Mouse (Mus musculus): Measurements from ENCODE around the gene Irf2. TPM values are rescaled to one million over a fixed set of nuclear protein-coding genes. Genes with fewer than 3 reads are reported as not detected.

Gene Irf2
- polyA plus RNA-seq, 1 experiment from 2014 or later = 29.0 TPM

DNA sequence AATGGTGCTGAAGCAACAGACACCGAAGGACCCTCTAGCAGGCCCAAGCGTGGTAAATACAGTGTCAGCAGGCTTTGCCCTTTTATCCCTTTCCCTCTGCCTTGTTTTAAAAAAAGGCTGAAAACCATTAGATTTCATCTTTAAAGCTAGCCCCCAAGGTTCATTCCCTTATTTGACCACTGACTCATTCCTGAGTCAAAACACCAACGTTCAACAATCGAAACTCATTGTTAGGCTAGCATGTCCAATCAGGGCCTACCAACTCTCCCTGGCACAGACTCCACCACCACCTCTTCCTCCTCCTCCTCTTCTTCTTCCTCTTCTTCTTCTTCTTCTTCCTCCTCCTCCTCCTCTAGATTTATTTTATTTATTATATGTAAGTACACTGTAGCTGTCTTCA is 30.2 kb upstream of the Irf2 start:
- no peak overlapping the region for H3K9ac ChIP-seq (ENCODE audit: low read depth, low read length)
- H3K27me3 ChIP-seq (replicated peaks; ENCODE audit: control insufficient read depth, insufficient read depth, low read length) = no peaks in the 10 kb centered on the region
- 93% methylated on average over 4 of the region's 4 CpGs for WGBS
- ATAC-seq = no peak
- H3K27ac ChIP-seq (ENCODE audit: low read length) = no peak overlapping the region
- H3K36me3 ChIP-seq (ENCODE audit: control insufficient read depth, insufficient read depth, low read length) = no peaks in the 10 kb centered on the region
- no peak overlapping the region for H3K4me3 ChIP-seq (ENCODE audit: low read length)
- no peaks in the 10 kb centered on the region for H3K4me1 ChIP-seq (ENCODE audit: control insufficient read depth, insufficient read depth, low read length)
- H3K9me3 ChIP-seq (ENCODE audit: control insufficient read depth, low read length) = no peaks in the 10 kb centered on the region
- no peak overlapping the region for H3K4me2 ChIP-seq (ENCODE audit: low read depth, low read length)

DNA sequence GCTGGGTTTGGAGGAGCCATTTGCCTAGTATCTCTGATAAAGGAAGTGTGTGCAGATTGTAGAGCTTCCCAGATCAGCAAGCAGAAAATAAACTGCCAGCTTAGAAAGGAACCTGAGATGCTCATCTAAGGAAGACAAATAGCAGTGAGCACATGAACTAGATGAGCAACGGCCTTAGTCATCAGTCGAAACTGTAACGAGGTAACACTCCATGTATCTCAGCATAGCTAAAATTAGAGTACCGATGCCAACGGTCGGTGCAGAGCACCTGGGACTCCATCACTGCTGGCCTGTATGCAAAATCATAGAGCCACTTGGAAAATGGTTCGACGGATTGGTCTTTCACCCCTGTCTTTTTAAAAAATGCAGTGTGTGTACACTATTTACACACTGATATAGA is 29.2 kb upstream of the Irf2 start:
- 90% methylated on average over 8 of the region's 8 CpGs for WGBS
- no peaks in the 10 kb centered on the region for H3K4me1 ChIP-seq (ENCODE audit: control insufficient read depth, insufficient read depth, low read length)
- H3K4me3 ChIP-seq (ENCODE audit: low read length) = no peak overlapping the region
- no peak overlapping the region for H3K4me2 ChIP-seq (ENCODE audit: low read depth, low read length)
- H3K27ac ChIP-seq (ENCODE audit: low read length) = no peak overlapping the region
- ATAC-seq = no peak
- H3K9me3 ChIP-seq (ENCODE audit: control insufficient read depth, low read length) = no peaks in the 10 kb centered on the region
- H3K27me3 ChIP-seq (replicated peaks; ENCODE audit: control insufficient read depth, insufficient read depth, low read length) = no peaks in the 10 kb centered on the region
- H3K9ac ChIP-seq (ENCODE audit: low read depth, low read length) = no peak overlapping the region
- H3K36me3 ChIP-seq (ENCODE audit: control insufficient read depth, insufficient read depth, low read length) = no peaks in the 10 kb centered on the region

DNA sequence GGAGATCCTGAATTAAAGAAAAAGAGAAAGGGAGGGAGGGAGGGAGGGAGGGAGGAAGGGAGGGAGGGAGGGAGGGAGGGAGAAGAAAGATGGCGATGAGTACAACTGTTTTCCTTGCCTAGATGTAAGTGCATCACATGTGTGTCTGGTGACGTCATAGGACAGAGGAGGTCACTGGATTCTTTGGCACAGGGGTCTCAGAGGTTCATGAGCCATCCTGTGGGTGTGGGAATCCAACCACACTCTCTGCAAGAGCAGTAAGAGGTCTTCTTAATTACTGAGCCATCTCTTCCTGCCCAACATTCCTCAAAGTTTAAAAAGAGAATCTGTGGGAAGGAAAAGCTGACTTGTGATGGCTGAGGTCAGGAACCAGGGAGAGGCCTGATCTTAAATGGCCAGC is 28.0 kb upstream of the Irf2 start:
- no peaks in the 10 kb centered on the region for H3K27me3 ChIP-seq (replicated peaks; ENCODE audit: control insufficient read depth, insufficient read depth, low read length)
- H3K27ac ChIP-seq (ENCODE audit: low read length) = no peak overlapping the region
- H3K4me2 ChIP-seq (ENCODE audit: low read depth, low read length) = no peak overlapping the region
- H3K36me3 ChIP-seq (ENCODE audit: control insufficient read depth, insufficient read depth, low read length) = no peaks in the 10 kb centered on the region
- no peak overlapping the region for H3K4me3 ChIP-seq (ENCODE audit: low read length)
- 74% methylated on average over 2 of the region's 2 CpGs for WGBS
- ATAC-seq = no peak
- no peaks in the 10 kb centered on the region for H3K9me3 ChIP-seq (ENCODE audit: control insufficient read depth, low read length)
- no peak overlapping the region for H3K9ac ChIP-seq (ENCODE audit: low read depth, low read length)
- H3K4me1 ChIP-seq (ENCODE audit: control insufficient read depth, insufficient read depth, low read length) = no peaks in the 10 kb centered on the region

DNA sequence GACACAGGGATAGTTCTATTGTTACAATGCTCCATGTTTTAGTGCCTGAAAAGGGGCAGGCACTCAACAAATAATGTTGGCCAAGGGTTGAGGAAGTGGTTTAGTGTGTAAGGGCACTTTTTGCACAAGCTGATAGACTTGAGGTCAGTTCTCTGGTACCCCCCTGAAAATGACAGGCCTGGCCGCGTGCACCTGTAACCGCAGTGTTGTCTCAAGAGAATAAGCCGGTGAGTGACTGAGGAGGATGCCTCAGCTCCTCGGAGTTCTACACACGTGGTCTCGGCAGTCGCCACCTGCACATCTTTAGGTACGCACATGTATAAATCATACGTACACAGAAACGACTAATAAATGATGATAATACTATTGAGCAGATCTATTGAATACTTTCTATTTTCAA is 26.4 kb upstream of the Irf2 start:
- 88% methylated on average over 11 of the region's 11 CpGs for WGBS
- Histone ChIP-seq H3K4me1 (ENCODE audit: control insufficient read depth, insufficient read depth, low read length) (no peaks in the 10 kb centered on the region), H3K4me2 (ENCODE audit: low read depth, low read length) (no peak overlapping the region), H3K36me3 (ENCODE audit: control insufficient read depth, insufficient read depth, low read length) (no peaks in the 10 kb centered on the region), H3K27me3 (replicated peaks; ENCODE audit: control insufficient read depth, insufficient read depth, low read length) (no peaks in the 10 kb centered on the region), H3K27ac (ENCODE audit: low read length) (no peak overlapping the region), H3K9ac (ENCODE audit: low read depth, low read length) (no peak overlapping the region), H3K4me3 (ENCODE audit: low read length) (no peak overlapping the region), H3K9me3 (ENCODE audit: control insufficient read depth, low read length) (no peaks in the 10 kb centered on the region)
- ATAC-seq = no peak

DNA sequence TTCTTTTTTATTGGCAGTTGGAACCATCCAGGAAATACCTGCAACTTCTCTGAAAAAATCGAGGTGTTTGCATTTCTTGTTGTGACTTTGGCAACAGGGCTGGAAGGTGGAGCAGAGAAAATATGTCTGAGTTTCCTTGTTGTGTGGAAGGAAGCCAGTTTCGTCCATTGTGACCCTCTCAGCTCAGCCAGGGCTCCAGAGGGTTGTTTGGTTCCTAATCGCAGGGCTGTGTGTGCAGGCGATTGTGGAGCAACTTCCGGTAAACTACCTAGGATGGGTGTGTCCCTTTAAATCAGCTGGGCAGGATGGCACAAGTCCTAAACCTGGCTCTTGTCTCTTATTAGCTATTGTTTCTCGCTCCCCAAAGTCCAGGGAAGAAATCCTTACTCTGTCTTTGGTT is 25.7 kb upstream of the Irf2 start:
- H3K4me2 ChIP-seq (ENCODE audit: low read depth, low read length) = no peak overlapping the region
- H3K4me3 ChIP-seq (ENCODE audit: low read length) = no peak overlapping the region
- H3K4me1 ChIP-seq (ENCODE audit: control insufficient read depth, insufficient read depth, low read length) = no peaks in the 10 kb centered on the region
- 56% methylated on average over 6 of the region's 6 CpGs for WGBS
- no peaks in the 10 kb centered on the region for H3K27me3 ChIP-seq (replicated peaks; ENCODE audit: control insufficient read depth, insufficient read depth, low read length)
- no peaks in the 10 kb centered on the region for H3K36me3 ChIP-seq (ENCODE audit: control insufficient read depth, insufficient read depth, low read length)
- H3K9ac ChIP-seq (ENCODE audit: low read depth, low read length) = no peak overlapping the region
- no peaks in the 10 kb centered on the region for H3K9me3 ChIP-seq (ENCODE audit: control insufficient read depth, low read length)
- no peak overlapping the region for H3K27ac ChIP-seq (ENCODE audit: low read length)
- peak; percentile 40; the same call in 1 of the 2 replicates for ATAC-seq

DNA sequence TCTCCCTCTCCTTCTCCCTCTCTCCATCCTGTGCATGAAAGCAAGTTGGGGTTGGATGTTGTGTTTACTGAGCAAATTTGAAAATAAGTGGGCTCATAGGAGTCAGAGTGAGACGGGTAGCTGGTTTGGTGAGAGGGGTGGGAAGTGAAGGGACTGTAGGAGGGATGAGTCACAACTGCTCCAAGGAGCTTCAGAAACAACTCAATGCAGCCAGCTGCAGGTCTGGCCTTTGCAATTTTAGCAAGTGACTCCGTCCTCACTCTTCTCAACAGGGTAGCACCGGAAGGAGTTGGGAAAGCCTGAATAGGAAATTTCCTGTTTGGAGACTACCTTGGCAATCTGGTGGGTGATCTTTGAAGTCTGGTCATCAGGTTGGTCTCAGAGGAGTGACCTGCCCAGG is 25.1 kb upstream of the Irf2 start:
- no peak overlapping the region for H3K4me3 ChIP-seq (ENCODE audit: low read length)
- no peak for ATAC-seq
- H3K4me1 ChIP-seq (ENCODE audit: control insufficient read depth, insufficient read depth, low read length) = no peaks in the 10 kb centered on the region
- H3K9me3 ChIP-seq (ENCODE audit: control insufficient read depth, low read length) = no peaks in the 10 kb centered on the region
- no peak overlapping the region for H3K4me2 ChIP-seq (ENCODE audit: low read depth, low read length)
- no peaks in the 10 kb centered on the region for H3K27me3 ChIP-seq (replicated peaks; ENCODE audit: control insufficient read depth, insufficient read depth, low read length)
- H3K36me3 ChIP-seq (ENCODE audit: control insufficient read depth, insufficient read depth, low read length) = no peaks in the 10 kb centered on the region
- no peak overlapping the region for H3K9ac ChIP-seq (ENCODE audit: low read depth, low read length)
- WGBS = 71% methylated on average over 3 of the region's 3 CpGs
- no peak overlapping the region for H3K27ac ChIP-seq (ENCODE audit: low read length)

DNA sequence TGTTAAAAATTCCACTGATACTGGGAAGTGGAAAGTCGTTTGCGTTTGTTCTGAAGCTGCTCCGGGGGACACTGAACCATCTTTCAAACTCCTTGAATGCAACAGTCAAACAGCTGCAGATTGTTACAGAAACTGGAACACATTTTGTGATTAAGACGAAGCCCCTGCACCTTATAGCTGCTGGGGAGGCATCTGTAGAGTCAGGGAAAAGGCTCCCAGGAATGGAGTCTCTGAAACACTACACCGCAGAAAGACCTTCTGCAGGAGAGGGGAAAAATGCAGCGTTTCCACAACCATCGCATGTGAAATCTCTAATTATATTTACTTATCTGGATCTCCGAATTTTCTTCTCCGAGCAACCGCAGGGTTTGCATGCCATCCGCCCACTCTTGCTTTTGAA is 23.1 kb upstream of the Irf2 start:
- Histone ChIP-seq H3K4me2 (ENCODE audit: low read depth, low read length) (no peak overlapping the region), H3K9ac (ENCODE audit: low read depth, low read length) (no peak overlapping the region), H3K9me3 (ENCODE audit: control insufficient read depth, low read length) (no peaks in the 10 kb centered on the region), H3K27ac (ENCODE audit: low read length) (no peak overlapping the region), H3K4me3 (ENCODE audit: low read length) (no peak overlapping the region), H3K27me3 (replicated peaks; ENCODE audit: control insufficient read depth, insufficient read depth, low read length) (no peaks in the 10 kb centered on the region), H3K4me1 (ENCODE audit: control insufficient read depth, insufficient read depth, low read length) (no peaks in the 10 kb centered on the region; the same call in 1 of the 2 replicates), H3K36me3 (ENCODE audit: control insufficient read depth, insufficient read depth, low read length) (no peaks in the 10 kb centered on the region)
- WGBS = 35% methylated on average over 11 of the region's 11 CpGs
- ATAC-seq = no peak

DNA sequence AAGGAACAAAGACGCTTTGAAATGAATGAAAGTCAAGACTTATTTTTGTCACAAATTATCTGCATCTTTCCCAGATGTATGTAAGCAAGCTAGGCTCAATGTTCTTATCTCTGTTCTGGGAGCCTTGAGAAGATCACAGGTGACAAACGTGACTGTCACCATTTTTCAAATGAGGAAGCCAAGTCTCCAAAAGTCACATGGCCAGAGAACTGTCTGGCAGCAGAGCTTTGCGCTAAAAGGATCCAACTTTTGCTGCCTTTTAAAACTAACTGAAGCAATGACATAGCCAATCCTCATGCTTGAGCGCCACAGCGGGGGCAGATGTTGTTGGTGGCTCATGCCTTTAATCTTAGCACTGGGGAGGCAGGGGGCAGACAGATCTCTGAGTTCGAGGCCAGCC is 22.4 kb upstream of the Irf2 start:
- H3K27me3 ChIP-seq (replicated peaks; ENCODE audit: control insufficient read depth, insufficient read depth, low read length) = no peaks in the 10 kb centered on the region
- WGBS = 70% methylated on average over 6 of the region's 6 CpGs
- no peak overlapping the region for H3K4me3 ChIP-seq (ENCODE audit: low read length)
- no peaks in the 10 kb centered on the region for H3K9me3 ChIP-seq (ENCODE audit: control insufficient read depth, low read length)
- ATAC-seq = no peak
- H3K4me2 ChIP-seq (ENCODE audit: low read depth, low read length) = no peak overlapping the region
- H3K4me1 ChIP-seq (ENCODE audit: control insufficient read depth, insufficient read depth, low read length) = no peaks in the 10 kb centered on the region; the same call in 1 of the 2 replicates
- no peaks in the 10 kb centered on the region for H3K36me3 ChIP-seq (ENCODE audit: control insufficient read depth, insufficient read depth, low read length)
- no peak overlapping the region for H3K27ac ChIP-seq (ENCODE audit: low read length)
- no peak overlapping the region for H3K9ac ChIP-seq (ENCODE audit: low read depth, low read length)

DNA sequence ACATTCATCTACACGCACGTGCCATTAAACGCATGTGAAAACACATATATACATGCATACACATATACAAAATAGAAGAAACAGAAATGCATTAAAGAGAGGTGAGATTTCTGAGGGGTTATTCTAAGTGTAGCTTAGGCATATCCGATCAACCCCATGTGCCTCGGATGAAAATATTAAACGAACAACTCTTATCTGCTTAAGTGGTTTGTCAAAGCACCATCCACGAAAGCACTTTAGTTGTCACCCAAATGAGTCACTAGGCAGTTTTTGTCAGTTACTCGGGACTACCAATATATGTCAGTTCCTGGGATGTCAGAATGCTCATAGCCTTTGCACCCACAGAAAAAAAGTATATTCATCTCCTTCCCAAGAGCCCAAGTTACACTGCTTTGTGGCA is 21.2 kb upstream of the Irf2 start:
- ATAC-seq = no peak
- Histone ChIP-seq H3K4me3 (ENCODE audit: low read length) (no peak overlapping the region), H3K27ac (ENCODE audit: low read length) (no peak overlapping the region), H3K36me3 (ENCODE audit: control insufficient read depth, insufficient read depth, low read length) (no peaks in the 10 kb centered on the region), H3K4me2 (ENCODE audit: low read depth, low read length) (no peak overlapping the region), H3K4me1 (ENCODE audit: control insufficient read depth, insufficient read depth, low read length) (no peaks in the 10 kb centered on the region; the same call in 1 of the 2 replicates), H3K9ac (ENCODE audit: low read depth, low read length) (no peak overlapping the region), H3K27me3 (replicated peaks; ENCODE audit: control insufficient read depth, insufficient read depth, low read length) (no peaks in the 10 kb centered on the region), H3K9me3 (ENCODE audit: control insufficient read depth, low read length) (no peaks in the 10 kb centered on the region)
- WGBS = 85% methylated on average over 8 of the region's 8 CpGs

DNA sequence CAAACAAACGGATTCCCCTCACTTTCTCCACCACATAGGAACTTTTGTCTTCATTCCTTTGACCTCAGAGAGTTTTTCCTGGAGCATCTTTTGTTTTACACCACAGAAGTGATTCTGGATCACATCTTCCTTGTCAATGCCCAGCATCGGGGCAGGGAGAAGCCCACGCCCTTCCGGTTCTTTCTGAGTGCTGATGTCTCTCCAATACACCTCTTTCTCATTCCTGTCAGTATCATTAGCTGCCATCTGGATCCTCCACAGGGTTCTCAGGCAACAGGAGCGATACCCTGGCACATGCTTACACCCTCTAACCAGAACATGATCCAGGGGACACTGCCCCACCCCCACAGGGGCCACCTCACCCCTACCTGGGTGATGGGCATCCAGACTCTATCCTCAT is 20.8 kb upstream of the Irf2 start:
- H3K36me3 ChIP-seq (ENCODE audit: control insufficient read depth, insufficient read depth, low read length) = no peaks in the 10 kb centered on the region

More for the DNA sequence above, 20.8 kb upstream of the Irf2 start:
- Histone ChIP-seq H3K27me3 (replicated peaks; ENCODE audit: control insufficient read depth, insufficient read depth, low read length) (no peaks in the 10 kb centered on the region), H3K27ac (ENCODE audit: low read length) (no peak overlapping the region), H3K4me3 (ENCODE audit: low read length) (no peak overlapping the region), H3K4me2 (ENCODE audit: low read depth, low read length) (no peak overlapping the region), H3K9me3 (ENCODE audit: control insufficient read depth, low read length) (no peaks in the 10 kb centered on the region), H3K9ac (ENCODE audit: low read depth, low read length) (no peak overlapping the region), H3K4me1 (ENCODE audit: control insufficient read depth, insufficient read depth, low read length) (no peaks in the 10 kb centered on the region; the same call in 1 of the 2 replicates)
- 79% methylated on average over 5 of the region's 5 CpGs for whole genome bisulfite sequencing
- no peak for ATAC-seq

All from intestine, embryonic 16.5 days (tissue).